Mouse (Mus musculus) spleen, adult 12 weeks (tissue): ENCODE data around the gene Rab37.

ENCODE experiments used
- DNase-seq: peaks from one replicate; pipeline ENCODE4 v3.0.0; 2022; ENCODE audit warnings: low spot score

Rab37 gene

GRCm38 (mm10) chr11:115086213-115086612 is 5.0 kb upstream of the Rab37 start:
- no peak for DNase-seq

DNA sequence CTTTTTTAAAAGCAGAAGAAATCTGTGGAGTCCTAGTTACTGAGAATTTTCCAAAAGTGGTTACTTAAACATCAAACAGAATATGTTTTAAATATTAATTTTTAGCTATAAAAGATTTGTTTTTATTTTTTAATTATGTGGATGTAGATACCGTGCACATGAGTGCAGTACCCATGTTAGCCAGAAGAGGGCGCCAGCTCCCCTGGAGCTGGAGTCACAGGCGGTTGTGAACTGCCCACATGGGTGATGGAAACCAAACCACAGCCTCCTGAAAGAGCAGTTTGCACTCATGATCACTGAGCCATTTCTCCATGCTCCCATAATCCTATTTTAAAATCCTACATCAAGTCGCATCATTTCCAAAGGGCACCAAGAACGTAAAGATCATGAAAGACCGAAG is 1.4 kb upstream of the Rab37 start:
- no peak for DNase-seq

GRCm38 (mm10) chr11:115092140-115092539 is 909 bp downstream of the Rab37 start:
- DNase-seq: no peak

GRCm38 (mm10) chr11:115098203-115098932 is 7.1 kb downstream of the Rab37 start:
- no peak for DNase-seq

- no peak for DNase-seq
Observed at GRCm38 (mm10) chr11:115099241-115099840, 8.1 kb downstream of the Rab37 start.

DNA sequence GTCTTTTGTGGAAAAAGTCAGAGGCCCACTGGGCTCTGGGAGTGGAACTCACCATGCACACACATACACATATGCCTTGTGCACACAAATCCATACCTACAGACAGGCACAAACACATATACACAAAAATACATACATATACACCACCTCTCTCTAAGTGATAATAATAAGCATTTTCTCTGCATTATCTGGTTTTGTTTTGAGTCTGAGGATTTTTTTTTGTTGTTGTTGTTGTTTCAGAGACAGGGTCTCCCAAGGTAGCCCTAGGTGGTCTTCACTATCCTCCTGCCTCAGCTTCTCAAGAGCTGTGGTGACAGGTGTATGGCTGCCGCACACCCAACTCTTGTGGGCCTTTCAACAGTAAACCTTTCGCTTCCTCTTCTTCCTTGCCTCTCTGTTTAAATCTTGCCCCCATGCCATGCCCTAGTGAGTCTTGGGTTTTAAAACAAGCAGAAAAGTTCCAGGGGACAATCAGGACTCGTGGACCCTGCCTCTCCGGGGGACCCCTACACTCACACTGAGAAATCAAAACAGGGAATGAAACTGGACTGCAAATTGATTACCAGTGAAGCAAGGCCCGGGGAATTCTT is 8.9 kb downstream of the Rab37 start:
- DNase-seq: no peak

DNA sequence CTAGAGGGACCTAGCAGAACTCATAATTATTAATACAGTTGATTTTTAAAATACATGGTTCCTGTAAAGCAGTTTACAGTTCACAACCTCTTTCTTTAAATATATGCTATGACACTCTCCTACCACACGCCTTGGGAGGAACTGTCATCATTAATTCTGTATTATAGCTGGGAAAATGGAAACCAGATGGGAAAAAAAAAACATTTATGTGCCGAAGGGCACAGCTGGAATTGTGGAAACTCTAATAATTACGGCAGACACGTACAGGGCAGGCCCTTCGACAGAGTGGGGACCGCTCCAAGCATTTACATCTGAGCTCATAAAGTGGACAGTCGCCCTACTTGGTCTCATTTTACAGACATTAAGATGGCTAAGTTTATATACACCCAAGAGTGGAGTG is 9.5 kb downstream of the Rab37 start:
- no peak for DNase-seq

DNA sequence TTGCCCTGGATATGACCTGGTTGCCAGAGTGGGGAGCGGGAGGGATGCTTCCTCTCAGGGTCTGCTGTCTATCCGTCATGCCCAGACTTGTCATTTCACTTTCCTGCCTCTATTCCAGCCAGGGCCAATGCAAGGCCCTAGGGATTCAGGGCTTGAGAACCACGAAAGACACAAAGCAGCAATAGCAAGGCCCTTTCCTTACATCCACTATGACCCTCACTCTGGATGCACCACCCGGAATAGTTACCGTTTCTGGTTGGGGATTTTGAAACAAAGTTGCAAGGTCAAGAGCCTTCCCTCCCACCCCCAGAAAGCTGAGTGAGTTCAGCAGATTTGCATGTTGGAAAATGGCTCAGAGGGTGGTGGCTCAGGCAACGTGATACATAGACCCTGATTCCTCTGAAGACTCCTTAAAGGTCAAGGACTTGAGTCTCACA is 10.4 kb downstream of the Rab37 start:
- no peak for DNase-seq

GRCm38 (mm10) chr11:115102116-115102515 is 10.9 kb downstream of the Rab37 start:
- DNase-seq: no peak

GRCm38 (mm10) chr11:115103470-115104413 is 12.5 kb downstream of the Rab37 start:
- no peak for DNase-seq

DNA sequence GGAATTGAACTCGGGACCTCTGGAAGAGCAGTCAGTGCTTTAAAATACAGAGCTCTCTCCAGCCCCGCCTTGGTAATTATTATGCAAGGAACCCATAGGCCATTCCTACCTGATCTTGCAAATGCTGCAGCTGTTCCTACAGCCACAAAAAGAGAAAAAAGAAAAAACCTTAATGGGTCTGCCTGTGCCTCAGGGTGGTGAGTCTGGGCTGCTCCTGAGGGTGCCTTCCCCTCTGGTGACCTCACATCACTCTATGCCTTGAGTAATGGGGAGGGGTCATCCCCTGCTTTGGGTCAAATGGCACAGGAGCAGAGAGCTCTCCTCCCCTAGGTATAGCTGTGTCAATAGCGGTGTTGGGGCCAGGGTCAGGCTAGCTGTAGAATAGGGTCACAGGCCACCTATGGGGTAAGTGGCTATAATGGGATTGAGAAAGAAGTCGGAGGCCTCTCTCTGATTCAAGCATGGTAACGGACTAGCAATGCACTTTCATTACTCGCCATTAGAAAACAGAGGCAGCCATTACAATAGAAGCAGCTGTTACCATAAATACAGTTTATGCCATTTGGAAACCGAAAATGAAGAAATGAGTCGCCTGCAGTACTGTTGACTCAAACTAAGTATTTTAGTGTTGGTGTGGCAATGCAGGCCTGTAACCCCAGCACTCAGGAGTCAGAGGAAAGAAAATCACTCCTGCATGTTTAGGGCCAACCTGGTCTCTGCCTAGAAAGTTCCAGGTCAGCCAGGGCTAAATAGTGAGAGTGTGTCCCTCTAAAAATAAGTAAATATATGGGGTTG is 13.7 kb downstream of the Rab37 start:
- DNase-seq: no peak

GRCm38 (mm10) chr11:115106638-115107037 is 15.4 kb downstream of the Rab37 start:
- DNase-seq: no peak

- DNase-seq: no peak
Observed at GRCm38 (mm10) chr11:115107403-115107916, 16.2 kb downstream of the Rab37 start.

GRCm38 (mm10) chr11:115108176-115108575 is 16.9 kb downstream of the Rab37 start:
- DNase-seq: no peak

- no peak for DNase-seq
Observed at GRCm38 (mm10) chr11:115110271-115110670, 19.0 kb downstream of the Rab37 start.

GRCm38 (mm10) chr11:115112196-115112595 is 21.0 kb downstream of the Rab37 start:
- DNase-seq: no peak

- DNase-seq: no peak
Observed at GRCm38 (mm10) chr11:115119409-115119808, 28.2 kb downstream of the Rab37 start.

- no peak for DNase-seq
Observed at GRCm38 (mm10) chr11:115128483-115128882, 37.3 kb downstream of the Rab37 start.

DNA sequence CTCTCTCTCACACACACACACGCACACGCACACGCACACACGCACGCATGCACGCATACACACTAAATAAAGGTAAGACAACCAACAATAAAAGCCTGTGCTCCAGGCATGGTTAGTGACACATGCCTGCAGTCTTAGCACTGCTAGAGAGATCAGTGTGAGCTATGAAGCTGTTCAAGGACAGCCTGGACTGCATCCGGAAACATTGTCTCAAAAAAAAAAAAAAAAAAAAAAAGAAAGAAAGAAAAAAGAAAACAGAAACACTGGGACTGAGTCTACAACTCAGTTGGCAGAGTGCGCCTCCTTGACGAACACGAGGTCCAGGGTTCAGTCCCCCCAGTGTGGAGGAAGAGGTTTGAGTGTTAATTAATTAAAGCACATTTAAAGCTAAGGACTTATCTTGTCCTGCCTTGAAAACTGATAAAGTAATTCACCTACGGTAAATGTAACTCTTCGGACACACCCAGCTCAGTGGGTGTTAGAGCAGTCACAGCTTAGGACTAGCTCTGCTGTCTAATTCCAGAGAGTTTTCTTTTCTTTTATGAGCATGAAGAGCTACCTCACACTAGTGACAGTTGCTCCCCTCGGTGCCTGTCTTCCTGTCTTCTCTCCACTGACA is 38.4 kb downstream of the Rab37 start:
- no peak for DNase-seq

GRCm38 (mm10) chr11:115131768-115132381 is 40.6 kb downstream of the Rab37 start:
- DNase-seq: no peak
